Mouse (Mus musculus) thymus, postnatal 0 days (tissue): Measurements from ENCODE around the gene Map4k4. TPM values are rescaled to one million over a fixed set of nuclear protein-coding genes. Genes with fewer than 3 reads are reported as not detected.

Source experiments
- DNase-seq: peaks from one replicate; pipeline ENCODE4 v3.0.0-alpha.2; 2015; ENCODE audit warnings: low spot score
- polyA plus RNA-seq: library from polyadenylated mRNA; unstranded; fragments of >200 nt; fragmentation: Nextera tagmentation; extraction: Ambion mirVana; gene quantifications from 2 replicates; pipeline ENCODE4 v1.2.1, GENCODE M21; 2015

The Map4k4 gene
- polyA plus RNA-seq, 1 experiment from 2014 or later: 32.0 TPM

DNA sequence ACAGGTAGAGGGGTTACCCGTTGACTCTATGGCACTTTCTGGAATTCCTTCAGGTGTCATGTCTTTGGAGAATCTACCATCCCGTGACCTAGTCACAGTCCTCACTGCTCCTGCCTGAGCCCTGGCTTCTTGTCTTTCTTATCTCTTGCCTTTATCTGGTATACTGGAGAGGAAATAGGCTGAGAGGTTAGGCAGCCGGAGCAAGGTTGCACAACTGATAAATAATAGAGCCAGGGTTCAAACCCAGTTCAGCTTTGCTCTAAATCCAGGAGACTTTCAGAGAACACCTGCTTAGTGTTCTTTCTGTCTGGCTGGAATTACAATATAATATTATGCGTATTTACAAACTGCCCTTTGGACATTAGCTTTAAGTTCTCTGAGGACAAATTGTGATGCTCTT lies 2.0 kb upstream of the Map4k4 start:
- DNase-seq: no peak

DNA sequence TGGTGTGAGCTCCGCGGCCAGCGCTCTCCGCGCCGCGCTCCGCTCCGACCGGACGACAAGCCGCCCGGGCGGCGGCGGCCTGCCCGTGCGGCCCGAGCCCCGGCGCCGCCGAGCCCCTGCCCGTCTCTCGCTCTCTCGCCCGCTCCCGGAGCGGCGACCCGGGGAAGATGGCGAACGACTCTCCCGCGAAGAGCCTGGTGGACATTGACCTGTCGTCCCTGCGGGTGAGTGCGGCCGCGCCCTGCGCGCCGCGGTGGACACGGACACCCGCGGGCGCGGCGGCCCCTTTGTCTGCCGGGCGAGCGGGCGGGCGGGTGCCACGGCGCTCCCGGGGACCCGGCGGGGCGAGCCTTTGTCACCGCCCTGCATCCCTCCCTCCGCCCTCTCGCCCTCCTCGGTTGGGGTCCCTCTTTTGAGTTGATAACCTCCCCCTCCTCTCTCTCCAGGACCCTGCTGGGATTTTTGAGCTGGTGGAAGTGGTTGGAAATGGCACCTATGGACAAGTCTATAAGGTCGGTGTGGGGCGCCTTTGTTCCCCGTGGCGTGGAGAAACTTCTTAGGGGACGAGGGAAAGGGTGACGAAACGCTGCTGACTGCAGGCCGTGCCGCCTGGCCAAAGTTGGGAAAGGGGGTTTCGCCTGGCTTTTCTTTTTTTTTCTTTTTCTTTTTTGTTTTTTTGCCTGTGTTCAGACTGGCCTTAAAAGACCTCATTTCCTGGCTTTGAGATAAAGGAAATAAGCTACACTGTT lies 524 bp downstream of the Map4k4 start:
- peak; percentile 47 for DNase-seq

DNA sequence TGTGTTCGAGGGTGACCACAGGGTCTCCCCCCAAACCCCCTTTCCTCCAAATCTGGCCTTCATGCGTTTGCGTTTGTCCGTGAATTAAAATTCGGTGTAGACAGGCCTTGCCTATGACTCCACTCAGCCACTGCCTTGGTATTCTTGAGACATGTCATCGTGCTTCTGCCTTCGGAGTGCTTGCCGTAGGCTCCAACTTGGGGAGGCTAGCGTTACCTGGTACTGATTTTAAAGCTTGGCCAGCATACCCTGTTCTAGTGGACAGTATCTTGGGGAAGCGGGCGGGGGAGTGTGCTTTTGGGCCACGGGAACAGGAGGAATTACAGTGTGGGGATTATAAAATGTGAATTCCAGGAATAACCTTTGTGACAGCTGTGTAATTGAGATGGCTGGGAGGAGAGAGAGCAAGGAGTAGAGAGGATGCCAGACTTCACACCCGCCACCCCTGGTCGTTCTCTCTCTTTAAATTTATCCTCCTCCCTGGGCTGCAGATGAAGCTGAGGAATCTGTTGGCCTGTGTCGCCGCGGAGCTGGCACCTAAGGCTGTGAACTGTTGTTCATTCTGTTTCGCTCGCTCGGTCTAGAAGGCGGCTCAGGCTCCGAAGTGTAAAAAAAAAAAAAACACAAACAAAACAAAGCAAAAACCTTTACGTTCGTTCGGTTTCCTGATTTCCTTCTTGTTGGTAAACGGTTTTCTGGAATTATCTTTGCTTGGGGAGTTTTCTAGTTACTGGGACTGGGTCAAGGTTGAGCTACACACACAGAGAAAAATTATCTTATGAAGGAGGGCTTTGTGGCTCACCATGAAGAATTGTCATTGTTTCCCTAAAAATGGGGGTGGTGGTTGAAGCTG lies 1.4 kb downstream of the Map4k4 start:
- no peak for DNase-seq

- no peak for DNase-seq
Measured at GRCm38 (mm10) chr1:39902704-39903151, 2.0 kb downstream of the Map4k4 start.

DNA sequence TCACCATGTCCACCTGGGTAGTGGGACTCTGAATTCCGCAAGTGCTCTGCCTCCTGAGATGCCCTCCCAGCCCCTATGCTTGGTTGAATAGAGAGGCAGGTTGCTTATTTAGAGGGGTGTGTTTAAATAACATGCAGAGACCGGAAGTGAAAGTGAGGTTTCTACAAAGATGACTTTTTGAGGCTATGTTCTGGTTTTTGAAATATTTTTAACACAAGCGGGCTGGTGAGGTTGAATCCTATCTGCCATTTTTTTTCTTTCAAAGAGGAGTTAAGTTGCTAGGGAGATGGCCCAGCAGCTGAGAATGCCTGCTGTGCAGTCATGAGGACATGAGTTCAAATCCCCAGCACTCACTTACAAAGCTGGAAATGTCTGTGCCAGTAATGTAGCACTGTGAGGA lies 4.0 kb downstream of the Map4k4 start:
- no peak for DNase-seq

DNA sequence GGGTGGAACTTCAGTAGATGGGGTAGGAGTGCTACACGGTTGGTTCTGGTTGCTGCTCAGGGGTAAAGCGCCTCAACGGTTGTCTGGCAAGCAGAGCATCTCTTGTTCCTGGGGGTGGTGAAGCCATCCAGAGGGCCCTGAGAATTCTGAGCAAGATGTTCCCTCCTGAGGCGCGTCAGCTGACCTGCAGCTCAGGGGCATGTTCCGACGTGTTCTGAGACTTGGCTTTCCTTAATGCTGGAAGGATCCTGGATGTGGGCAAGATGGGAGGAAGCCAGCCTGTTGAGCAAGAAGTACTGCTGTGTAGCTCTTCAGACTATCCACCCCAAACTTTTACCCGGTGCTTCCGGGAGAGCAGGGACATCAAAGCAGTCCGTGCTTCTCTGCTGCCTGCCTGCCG lies 6.2 kb downstream of the Map4k4 start:
- DNase-seq: no peak

DNA sequence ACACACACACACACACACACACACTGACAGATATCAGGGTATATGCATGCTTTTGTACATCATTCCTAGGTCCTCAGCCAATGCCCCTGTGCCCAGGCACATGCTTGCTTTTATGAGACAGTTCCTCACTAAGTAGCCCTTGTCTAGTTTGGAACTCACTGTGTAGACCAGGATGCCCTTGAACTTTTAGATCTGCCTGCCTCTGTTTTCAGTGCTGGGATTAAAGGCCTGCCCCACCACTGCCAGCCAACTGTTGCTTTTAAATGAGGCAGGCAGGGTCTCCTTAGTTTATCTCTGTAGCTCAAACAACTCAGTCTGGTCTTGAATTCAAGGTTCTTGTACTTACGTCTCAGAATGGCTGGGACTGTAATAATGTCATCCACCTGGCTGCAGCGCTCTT lies 8.3 kb downstream of the Map4k4 start:
- no peak for DNase-seq

GRCm38 (mm10) chr1:39911446-39911845 lies 10.7 kb downstream of the Map4k4 start:
- peak; percentile 72 for DNase-seq

- no peak for DNase-seq
Measured at GRCm38 (mm10) chr1:39913256-39913655, 12.5 kb downstream of the Map4k4 start.

DNA sequence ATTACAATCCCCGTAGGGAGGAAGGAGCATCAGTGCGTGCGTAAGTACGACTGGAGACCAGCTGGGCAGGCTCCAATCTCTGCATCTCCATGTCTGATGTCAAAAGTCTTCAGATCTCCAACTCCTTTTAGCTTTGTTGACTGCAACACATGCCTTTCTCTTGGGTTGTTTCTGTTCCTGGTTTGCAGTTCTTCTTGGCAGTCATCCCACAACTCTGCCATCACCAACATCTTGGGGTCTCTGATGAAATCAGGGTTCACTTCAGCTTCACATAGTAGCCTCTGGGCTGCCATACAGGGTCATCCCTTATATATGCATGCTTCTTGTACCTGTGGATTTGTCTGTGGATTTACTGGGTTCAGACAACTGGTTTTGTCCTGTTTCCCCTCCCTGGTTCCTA lies 15.4 kb downstream of the Map4k4 start:
- DNase-seq: no peak

DNA sequence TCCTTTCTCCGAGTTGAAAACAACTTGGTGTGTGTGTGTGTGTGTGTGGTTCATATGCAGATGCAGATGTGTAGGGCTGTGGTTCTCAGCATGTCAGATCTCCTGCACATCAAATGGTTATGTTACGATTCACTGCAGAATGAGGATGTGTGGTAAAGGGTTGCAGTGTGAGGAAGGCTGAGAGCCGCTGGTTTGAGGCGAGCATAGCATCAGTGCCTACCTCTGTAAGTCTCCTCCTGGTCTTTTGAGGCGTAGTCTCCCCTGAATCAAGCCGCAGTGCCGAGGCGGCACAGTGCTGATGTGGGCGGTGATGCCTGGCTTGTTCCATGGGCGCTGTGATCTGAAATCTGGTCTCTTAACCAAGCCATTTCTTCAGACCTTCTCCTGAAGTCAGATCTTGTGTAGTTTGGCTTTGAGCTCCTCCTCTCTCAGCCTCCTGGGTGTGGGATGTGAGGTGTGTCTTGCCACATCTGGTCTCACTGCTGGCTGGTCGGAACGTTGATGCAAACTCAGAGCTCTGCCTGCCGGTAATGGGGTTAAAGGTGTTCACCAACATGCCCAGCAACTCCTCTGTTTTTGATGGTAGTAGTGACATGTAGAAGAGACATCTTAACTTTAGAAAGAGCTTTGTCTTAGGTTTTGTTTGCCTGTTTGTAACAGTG lies 17.3 kb downstream of the Map4k4 start:
- DNase-seq: peak; percentile 87

DNA sequence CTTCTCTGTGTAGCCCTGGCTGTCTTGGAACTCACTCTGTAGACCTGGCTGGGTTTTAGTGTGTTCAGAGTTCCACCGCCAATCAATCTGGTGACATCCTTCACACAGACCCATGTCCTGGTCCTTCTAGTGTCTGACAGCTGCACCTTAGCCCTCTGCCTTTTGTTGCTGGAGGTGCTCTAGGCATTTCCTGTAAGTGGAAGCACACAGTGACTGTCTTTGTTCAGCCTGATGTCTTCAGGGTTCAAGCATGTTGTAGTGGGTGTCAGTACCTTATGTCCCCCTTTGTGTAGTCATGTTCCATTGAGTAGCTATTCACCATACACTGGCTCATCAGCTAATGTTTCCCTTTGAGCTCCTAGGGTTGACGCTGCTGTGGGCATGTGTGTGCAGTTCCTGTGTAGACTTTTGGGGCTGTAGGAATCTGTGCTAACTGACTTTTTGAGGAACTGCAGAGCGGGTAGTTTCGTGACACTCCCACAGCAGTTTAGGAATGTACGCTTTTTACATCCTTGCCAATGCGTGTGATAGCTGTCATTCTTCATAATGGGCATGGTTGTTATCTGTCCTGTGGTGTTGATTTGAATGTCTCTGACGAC lies 17.9 kb downstream of the Map4k4 start:
- peak; percentile 64 for DNase-seq

DNA sequence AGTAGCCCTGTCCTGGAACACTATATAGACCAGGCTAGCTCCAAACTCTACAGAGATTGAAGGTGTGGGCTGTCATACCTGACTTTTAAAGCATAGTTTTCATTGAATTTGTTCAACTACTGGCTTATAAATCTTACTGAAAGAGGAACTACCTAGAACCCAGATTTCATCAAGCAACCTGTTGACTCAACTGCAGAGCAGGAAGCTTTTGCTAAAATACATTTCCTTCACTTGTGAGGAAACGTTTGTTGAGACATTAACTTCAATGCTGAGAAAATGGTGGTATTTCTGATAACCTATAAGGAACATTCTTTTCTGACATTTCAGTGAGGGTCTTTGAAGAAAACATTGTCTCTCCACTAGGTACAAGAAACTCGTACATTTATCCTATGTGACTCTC lies 19.9 kb downstream of the Map4k4 start:
- no peak for DNase-seq

DNA sequence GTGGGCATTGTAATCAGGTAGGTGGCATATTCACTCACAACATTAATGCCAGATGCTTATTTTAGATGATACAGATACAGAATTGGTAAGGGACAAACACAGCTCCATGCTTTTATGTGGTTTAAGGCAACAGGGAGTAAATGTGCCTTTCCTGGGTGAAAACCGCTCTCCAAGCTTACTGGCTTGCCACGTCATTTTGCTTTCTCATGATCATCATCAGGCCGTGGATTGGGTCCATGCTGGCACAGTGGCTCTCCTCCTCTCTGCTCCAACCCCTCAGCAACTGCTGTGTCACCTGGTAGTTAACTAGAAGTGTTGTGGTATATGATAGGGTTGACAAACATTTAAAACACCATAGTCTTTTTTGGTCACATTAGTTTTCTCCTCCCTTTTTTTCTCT lies 21.3 kb downstream of the Map4k4 start:
- DNase-seq: no peak

DNA sequence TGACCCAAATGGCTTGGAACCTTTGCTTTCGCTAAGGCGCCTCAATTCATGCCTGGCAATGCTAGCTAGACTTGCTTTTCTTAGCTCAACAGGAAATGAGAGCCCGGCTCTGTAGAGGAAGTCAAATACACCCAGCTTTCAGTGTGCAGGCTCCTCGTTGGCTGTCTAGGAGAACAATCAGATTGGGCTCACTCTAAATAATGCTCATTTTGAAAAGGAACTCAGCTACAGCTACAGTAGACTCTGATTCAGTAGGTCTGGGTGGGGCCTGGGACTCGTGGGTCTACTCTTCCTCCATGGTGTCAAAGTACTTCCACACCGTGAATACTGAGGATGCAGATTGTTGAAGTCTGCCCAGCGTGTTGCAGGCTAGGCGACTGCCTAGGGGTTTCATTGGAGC lies 22.0 kb downstream of the Map4k4 start:
- DNase-seq: peak; percentile 85

- DNase-seq: peak; percentile 81
Measured at GRCm38 (mm10) chr1:39923395-39924337, 23.0 kb downstream of the Map4k4 start.

DNA sequence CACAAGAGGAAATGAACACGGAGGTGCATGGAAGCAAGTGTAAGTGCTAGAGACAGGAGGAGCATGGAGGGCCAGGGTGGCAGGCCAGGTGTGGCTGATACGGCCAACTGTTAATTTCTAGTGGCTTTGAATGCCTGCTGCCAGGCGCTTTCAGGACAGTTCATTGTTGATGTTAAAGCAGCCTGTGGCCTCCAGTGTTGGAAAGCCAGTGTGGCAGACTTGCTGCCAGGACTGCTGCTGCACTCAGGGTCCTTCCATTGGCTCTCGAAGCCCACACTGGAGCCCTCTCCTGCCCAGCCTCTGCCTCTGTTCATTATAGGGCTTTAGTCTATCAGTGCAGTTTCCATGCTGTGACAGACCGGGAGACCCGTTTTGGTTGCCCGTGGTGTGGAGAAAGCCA lies 30.3 kb downstream of the Map4k4 start:
- DNase-seq: no peak

DNA sequence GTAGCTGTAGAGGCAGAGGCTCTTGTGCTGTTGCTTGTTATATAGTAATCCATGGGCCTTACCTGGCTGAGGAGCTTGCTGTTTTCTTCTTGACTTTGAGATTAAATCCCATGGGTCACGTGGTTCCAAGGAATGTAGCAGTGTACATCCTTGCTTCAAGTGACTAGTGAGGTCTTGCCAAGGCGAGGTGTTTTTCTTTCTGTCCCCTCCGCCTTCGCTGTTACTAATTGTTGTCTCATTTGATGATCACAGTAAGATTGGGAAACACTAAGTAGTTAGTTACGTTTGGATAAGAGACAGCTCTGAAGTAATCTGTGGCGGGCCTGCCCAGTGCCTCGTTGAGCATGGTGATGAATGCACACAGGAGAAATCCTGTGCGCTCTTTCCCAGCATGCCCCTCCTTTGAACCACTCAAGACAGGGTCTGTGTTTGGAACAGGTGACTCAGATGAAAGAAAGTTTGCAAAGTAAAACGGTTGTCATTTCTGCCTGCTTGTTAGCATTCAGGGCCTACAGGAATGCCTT lies 31.6 kb downstream of the Map4k4 start:
- no peak for DNase-seq

DNA sequence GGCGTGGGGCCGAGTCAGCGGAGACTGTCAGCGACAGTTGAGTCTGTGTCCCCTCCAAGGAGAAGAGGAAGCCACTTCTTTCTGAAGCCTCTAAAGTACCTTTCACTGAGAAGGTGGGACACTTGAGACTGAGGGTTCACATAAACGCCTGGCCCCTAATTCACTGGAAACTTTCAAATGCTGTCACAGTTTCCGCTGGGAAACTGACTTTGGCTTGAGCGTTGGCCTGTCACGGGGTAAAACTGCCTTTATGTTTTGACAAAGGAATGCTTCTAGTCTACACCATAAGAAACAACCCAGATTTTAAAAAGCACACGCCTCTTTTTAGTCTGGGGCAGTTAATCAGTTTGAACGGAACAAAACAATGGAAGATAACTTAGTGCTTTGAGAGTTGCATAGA lies 32.2 kb downstream of the Map4k4 start:
- no peak for DNase-seq

GRCm38 (mm10) chr1:39934954-39935353 lies 34.2 kb downstream of the Map4k4 start:
- DNase-seq: peak; percentile 76
